Mouse (Mus musculus) layer of hippocampus, postnatal 25 days (tissue): ENCODE data around the gene Eif4b. TPM values are rescaled to one million over a fixed set of nuclear protein-coding genes. Genes with fewer than 3 reads are reported as not detected.

Experiments
- DNase-seq, 2 experiments: peaks; one replicate each; pipeline ENCODE4 v3.0.0; 2022; ENCODE audit warnings: mixed read lengths in 2 of 2, low spot score in 1 of 2; ENCODE audit errors: extremely low spot score in 1 of 2
- total RNA-seq, 2 experiments: library from RNA; stranded (reverse); gene quantifications; 2 replicates each; pipeline ENCODE4 v1.2.3; 2021

The Eif4b gene
- 100 to 1,000 TPM; 182 to 188 TPM for total RNA-seq

DNA sequence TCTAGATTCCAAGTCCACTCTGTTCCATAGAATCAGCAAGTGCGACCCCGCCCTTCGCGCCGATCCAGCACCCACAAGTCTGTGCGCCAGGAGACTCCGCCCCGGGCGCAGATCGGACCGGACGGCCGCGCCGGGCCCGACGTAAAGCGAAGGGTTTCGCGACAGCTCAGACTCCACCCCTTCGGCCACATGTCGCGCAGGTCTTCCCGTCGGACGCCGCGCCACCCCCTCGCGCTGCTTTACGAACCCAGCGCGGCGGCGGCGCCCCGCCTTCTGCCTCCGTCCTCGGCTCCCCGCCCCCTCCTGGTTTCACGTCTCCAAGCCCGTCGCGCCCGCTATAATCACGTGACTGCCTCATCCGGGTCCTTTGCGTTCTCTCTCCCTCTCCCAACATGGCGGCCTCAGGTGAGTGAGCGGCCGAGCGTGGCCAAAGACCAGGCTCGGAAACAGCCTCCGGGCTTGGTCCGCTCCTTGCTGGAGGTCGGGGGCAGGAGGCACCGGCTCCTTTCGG, at the start of gene Eif4b:
Eif4b (plus strand) TSS at position 215 of the 511 bp plus-strand sequence.
- DNase-seq: peak; percentile 96 to 98

- DNase-seq: no peak
These were observed 49.7 kb upstream of the Eif4b start for GRCm38 (mm10) chr15:102023888-102024287.

DNA sequence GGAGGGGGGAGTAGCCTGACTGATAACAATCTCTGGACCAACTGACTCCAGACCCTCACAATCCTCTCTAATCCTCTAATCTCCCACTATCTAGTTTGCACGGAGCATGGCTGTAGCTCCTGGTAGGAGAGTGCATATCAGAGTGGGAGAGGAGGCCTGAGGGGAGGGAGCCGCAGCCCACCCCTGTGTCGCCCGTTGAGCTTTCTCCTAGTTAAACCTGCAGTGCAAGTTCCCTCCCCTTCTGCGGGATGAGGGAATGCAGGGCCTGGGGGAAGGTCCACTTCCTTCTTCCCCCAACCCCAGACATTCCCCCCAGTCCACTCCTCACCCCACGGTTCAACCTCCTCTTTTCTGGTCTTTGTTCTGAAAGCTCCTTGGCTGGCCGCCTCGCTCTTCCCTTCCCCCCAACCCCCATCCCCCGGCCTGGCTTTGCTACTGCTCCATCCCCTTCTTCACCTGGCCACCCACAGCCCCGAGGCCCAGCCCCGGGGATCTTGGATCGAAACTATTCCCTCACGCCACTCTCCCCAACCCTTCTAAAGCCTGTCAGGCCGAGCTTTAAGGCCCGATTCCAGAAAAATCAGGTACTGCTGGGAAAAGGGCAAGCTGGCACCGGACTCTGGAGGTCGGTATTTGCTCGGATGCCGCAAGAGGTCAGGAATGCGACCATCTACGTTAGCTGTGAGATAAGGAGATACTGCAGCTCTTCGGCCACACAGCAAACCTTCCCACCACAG, 48.3 kb upstream of the Eif4b start:
- no peak for DNase-seq

- DNase-seq: no peak
These were observed 47.1 kb upstream of the Eif4b start for GRCm38 (mm10) chr15:102026430-102026829.

- DNase-seq: no peak
These were observed 45.5 kb upstream of the Eif4b start, which contains the start of gene Krt18 for GRCm38 (mm10) chr15:102028040-102028439. Gene Krt18, plus strand, starts transcription at chr15:102028180.

- no peak for DNase-seq
These were observed 39.2 kb upstream of the Eif4b start for GRCm38 (mm10) chr15:102034121-102035053.

DNA sequence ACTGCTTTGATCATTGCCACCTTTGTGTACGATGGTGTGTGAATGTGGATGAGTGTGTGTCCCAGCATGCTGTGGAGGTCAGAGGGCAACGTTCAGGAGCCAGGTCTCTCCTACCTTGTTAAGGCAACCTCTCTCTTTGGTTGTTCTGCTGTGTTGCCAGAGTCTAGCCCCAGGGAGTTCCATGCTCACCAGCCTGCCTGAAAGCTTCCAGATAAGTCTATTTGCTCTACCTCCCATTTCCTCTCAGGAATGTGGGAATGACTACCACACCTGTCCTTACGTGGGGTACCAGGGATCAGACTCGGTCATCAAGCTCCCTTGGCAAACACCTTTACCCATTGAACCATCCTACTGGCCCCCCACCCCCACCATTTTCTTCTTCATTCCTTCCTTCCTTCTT, 33.3 kb upstream of the Eif4b start:
- no peak for DNase-seq

- DNase-seq: no peak
These were observed 31.6 kb upstream of the Eif4b start for GRCm38 (mm10) chr15:102041951-102042350.

- DNase-seq: no peak
These were observed 28.8 kb upstream of the Eif4b start for GRCm38 (mm10) chr15:102044745-102045144.

GRCm38 (mm10) chr15:102045691-102046090, 27.9 kb upstream of the Eif4b start:
- DNase-seq: no peak

DNA sequence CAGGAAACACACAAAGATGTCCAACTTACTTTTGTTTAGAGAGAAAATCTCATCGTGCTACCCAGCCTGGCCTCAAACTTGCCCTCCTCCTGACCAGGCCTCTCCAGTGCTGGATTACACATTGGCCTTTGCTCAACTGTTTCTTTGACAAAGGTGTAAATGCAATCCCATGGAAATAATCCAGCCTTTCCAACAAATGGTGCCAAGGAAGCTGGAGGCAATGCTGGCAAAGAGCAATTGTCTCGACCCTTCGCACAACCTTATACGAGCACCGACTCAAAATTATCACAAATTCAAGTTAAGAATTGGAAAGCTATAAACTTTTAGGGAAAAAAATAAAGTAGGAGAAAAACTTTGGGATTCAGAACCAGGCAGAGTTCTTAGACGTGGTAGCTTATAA, 25.6 kb upstream of the Eif4b start:
- no peak for DNase-seq

DNA sequence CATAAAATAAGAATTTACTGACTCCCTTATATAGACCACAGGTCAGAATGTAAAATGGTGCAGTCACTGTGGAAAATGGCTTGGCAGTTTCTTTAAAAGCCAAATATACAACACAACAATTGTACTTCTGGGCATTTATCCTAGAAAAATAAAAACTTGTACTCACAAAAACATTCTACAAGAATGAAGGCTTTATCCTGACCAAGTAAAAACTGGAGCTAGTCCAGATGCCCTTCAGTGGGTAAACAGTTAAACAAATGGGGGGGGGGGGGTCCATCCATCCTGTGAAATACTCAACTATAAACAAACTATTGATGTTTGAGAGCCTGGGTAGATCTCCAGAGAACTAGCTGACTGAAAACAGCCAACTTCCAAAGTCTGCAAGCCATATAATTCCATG, 23.7 kb upstream of the Eif4b start:
- no peak for DNase-seq

DNA sequence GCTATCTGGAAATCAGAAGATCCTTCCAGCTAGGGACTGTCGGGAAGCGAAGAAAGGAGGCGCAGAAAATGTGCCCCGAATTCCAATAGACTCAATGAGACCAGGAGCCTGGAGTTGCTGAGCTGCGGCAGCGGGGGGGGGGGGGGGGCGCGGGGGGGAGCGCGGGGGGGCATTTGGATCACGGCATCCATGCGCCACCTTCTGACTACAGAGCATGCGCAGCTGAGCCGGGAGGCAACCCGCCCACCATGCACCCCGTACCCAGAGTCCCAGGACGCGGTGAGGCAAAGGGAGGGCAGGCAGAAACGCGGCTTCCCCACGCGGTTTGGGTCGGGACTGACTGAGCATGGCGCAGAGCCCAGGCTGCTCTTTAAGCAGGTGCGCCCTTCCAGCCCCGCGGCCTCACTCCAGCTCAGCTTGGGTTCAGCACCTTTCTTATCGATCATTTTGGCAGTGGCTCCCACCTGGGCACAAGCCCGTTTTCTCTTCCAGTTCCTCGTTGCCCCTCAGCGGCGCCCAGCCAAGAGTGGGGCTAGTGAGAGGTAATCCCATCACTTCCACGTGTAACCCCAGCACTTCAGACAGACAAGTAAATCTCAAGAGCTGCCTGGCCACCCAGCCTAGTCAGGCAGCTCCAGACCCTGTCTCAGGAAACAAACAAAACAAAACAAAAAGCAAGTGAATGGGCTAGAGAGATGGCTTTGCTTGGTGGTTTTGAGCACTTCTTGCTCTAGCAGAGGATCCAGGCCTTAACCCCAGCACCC, 21.5 kb upstream of the Eif4b start:
- peak; percentile 41 to 58 for DNase-seq

DNA sequence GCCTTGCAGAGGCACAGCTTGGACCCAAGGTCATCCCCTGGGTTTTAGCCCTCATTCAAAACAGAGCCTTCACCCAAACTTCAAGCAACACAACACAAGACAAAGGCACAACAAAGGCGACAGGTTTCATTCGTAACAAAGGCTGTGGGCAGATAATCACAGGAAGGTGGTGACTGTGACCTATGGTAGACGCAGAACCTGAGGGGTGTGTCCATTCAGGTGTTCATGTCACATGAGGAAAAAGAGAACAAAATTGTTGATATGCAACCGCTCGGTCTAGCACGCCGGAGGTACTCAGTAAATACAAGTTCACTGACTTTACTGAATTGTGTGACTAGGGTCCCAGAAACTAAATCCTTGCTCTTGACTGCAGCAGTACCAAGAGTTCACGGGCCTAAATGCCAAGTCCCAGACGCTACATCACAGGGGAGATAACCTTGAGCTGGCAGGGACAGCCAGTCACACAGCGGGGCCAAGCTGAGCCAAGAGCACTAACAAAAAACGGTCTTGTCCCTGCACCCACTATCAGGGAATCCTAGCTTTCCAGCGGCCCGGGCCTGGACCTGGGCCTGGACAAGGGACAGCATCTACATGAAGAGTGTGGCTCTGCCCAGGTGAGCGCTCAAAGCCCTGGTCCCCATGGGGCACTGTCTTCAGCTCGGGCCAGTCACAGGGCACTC, 16.9 kb upstream of the Eif4b start:
- DNase-seq: no peak

GRCm38 (mm10) chr15:102065661-102066325, 7.8 kb upstream of the Eif4b start:
- peak; percentile 89 to 97 for DNase-seq

DNA sequence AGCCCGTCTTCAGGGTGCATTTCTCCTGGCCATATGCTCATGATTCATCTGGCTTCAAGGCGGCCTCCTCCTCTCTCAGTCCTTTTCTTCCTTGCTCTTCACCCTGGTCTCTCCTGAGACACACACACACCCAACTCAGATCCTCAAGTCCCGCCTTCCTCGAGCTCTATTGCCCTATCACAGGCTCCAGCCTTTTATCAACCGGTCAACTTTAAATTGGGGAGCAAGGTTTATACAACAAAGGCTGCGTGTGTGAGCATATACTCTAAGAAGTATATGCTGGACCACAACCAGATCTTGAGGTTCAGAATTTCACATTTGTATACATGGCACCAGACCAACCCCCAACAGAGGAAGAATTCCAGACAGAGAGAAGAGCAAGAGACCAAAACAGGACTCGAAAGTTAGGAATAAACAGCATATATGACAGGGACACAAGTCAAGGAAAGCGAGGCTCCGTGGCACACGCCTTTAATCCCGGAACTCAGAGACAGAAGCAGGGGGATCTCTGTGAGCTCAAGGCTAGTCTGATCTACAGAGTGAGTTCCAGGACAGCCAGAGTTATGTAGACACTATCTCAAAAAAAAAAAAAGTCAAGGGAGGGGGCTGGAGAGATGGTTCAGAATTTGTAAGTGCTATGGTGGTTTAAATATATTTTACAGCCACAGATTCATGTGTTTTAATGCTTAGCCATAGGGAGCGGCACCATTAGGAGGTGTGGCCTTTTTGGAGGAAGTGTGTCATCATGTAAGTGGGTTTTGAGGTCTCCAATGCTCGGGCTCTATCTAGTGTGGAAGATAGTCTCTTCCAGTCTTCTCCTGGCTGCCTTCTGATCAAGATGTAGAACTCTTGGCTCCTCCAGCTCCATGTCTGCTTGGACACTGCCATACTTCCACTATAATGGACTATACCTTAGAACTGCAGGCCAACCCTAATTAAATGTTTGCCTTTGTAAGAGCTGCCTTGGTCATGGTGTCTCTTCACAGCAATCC, 2.8 kb upstream of the Eif4b start:
- no peak for DNase-seq

GRCm38 (mm10) chr15:102072963-102073558, 512 bp upstream of the Eif4b start:
- DNase-seq: no peak
